Mouse (Mus musculus) cerebellum, adult 2 months (tissue): ENCODE data around the gene Fxyd1.

Experiments used
- CTCF ChIP-seq: fragments of 200-500 bp; IDR thresholded peaks from 2 replicates; pipeline ENCODE4 v1.5.1; 2011; ENCODE audit warnings: low read depth, mild to moderate bottlenecking, control low read depth, low read length, moderate library complexity, borderline replicate concordance; ENCODE audit not compliant: insufficient read depth
- POLR2A ChIP-seq: fragments of 200-500 bp; IDR thresholded peaks from 2 replicates; pipeline ENCODE4 v1.6.1; 2011; ENCODE audit warnings: low read length, control low read depth, borderline replicate concordance; ENCODE audit not compliant: insufficient read depth

DNA sequence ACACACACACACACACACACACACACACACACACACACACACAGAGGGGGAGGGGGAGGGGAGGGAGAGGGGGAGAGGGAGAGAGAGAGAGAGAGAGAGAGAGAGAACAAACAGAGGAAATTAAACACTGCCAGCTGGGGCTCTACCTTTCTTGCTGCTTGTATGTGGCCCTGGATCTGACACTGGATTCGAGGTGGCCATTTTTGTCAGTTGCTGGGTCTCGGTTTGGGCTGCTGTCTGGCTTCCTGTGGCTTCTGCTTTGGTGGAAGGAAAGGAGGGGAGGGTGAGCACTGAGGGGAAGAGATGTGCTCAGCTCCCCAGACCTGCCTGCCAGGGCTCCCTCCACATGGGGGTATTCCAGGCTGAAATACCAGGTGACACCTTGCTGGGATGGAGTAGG lies 19.3 kb downstream of the Fxyd1 start:
- no peak for TF ChIP-seq CTCF
- TF ChIP-seq POLR2A: no peak
